Mouse (Mus musculus) liver, embryonic 13.5 days (tissue): ENCODE measurements at regions not wholly inside any gene's neighbourhood (a gene's known extent, or its start where the extent isn't known, plus 50 kb on each side); places are given as distances from the start of the nearest gene placed in this dataset.

ENCODE experiments used
- ATAC-seq: fragments of 200-750 bp; cut with Nextera tagmentation; 2 replicates; pipeline ENCODE4 v1.8.0; 2017; ENCODE audit warnings: low read depth, mild to moderate bottlenecking, moderate number of reproducible peaks, moderate library complexity
- DNase-seq: peaks from one replicate; pipeline ENCODE4 v3.0.0; 2022
- H3K27ac ChIP-seq: fragments of 300-500 bp; sonication (generic); 2 replicates; pipeline ENCODE4 v1.5.1; 2015; ENCODE audit warnings: moderate library complexity, mild to moderate bottlenecking, inconsistent platforms
- H3K27me3 ChIP-seq: fragments of 300-500 bp; sonication (generic); 2 replicates; pipeline ENCODE4 v1.6.1; 2015; ENCODE audit warnings: mild to moderate bottlenecking, inconsistent platforms
- H3K36me3 ChIP-seq: fragments of 300-500 bp; sonication (generic); 2 replicates; pipeline ENCODE4 v1.6.1; 2015; ENCODE audit warnings: mild to moderate bottlenecking, inconsistent platforms
- H3K4me1 ChIP-seq: fragments of 300-500 bp; sonication (generic); replicated peaks from 2 replicates; pipeline ENCODE4 v1.6.1; 2015; ENCODE audit warnings: inconsistent platforms
- H3K4me2 ChIP-seq: fragments of 300-500 bp; sonication (generic); 2 replicates; pipeline ENCODE4 v1.6.1; 2015; ENCODE audit warnings: inconsistent platforms, mild to moderate bottlenecking, moderate library complexity
- H3K4me3 ChIP-seq: fragments of 300-500 bp; sonication (generic); replicated peaks from 2 replicates; pipeline ENCODE4 v1.5.1; 2015; ENCODE audit warnings: mild to moderate bottlenecking, inconsistent platforms
- H3K9ac ChIP-seq: fragments of 300-500 bp; sonication (generic); 2 replicates; pipeline ENCODE4 v1.6.1; 2015; ENCODE audit warnings: mild to moderate bottlenecking, inconsistent platforms
- H3K9me3 ChIP-seq: fragments of 300-500 bp; sonication (generic); replicated peaks from 2 replicates; pipeline ENCODE4 v1.6.1; 2016; ENCODE audit warnings: inconsistent platforms
- WGBS: fragments of 180-500 bp; shearing (Covaris S2); methylation state at CpG from one replicate; pipeline ENCODE4 v1.1.7; 2015; ENCODE audit not compliant: insufficient replicate concordance; 5-methylcytosine and 5-hydroxymethylcytosine counted together

DNA sequence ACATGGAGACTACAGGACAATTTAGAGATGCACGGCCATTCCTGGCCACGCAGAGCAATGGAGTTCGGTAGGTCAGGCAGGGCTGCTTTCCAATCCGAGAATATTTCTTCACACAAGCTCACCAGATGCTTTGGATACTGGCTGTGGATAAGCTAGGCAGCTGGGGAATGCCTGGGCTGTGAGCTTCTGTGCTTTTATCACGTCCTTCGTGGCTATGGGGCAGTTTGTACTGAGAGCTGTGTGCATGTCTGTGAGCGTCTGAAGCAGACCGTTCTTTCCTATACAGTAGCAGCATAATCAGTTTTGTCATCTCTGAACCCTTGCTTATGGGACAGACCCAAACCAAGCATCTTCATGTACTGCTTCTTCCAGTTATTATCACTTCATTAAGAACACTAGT is 307.9 kb upstream of the Dach1 start:
- ATAC-seq, result no peak
- H3K4me3 ChIP-seq, result no peak overlapping the region
- H3K4me1 ChIP-seq, result no peaks in the 10 kb centered on the region
- H3K9me3 ChIP-seq, result no peaks in the 10 kb centered on the region
- H3K27me3 ChIP-seq, result no peaks in the 10 kb centered on the region
- no peak overlapping the region for H3K4me2 ChIP-seq
- H3K9ac ChIP-seq, result no peak overlapping the region
- no peak overlapping the region for H3K27ac ChIP-seq
- no peaks in the 10 kb centered on the region for H3K36me3 ChIP-seq
- 70% methylated on average over 8 of the region's 8 CpGs for WGBS
- DNase-seq, result no peak

GRCm38 (mm10) chr14:98471803-98472509 is 302.4 kb upstream of the Dach1 start:
- DNase-seq (no peak), ATAC-seq (no peak)
- Histone ChIP-seq H3K27ac (no peak overlapping the region), H3K4me1 (no peaks in the 10 kb centered on the region), H3K27me3 (no peaks in the 10 kb centered on the region), H3K4me3 (no peak overlapping the region), H3K9me3 (no peaks in the 10 kb centered on the region), H3K9ac (no peak overlapping the region), H3K4me2 (no peak overlapping the region), H3K36me3 (no peaks in the 10 kb centered on the region)
- WGBS, result 63% methylated on average over 5 of the region's 5 CpGs

- Histone ChIP-seq H3K27ac (no peak overlapping the region), H3K4me2 (no peak overlapping the region), H3K9me3 (no peaks in the 10 kb centered on the region), H3K9ac (no peak overlapping the region), H3K4me1 (no peaks in the 10 kb centered on the region), H3K4me3 (no peak overlapping the region), H3K36me3 (no peaks in the 10 kb centered on the region), H3K27me3 (no peaks in the 10 kb centered on the region)
- DNase-seq, result no peak
- WGBS, result 61% methylated on average over 1 of the region's 1 CpGs
- ATAC-seq, result no peak
These were observed 284.9 kb upstream of the Dach1 start for GRCm38 (mm10) chr14:98454461-98454860.

- Histone ChIP-seq H3K27me3 (no peaks in the 10 kb centered on the region), H3K9ac (no peak overlapping the region), H3K36me3 (no peaks in the 10 kb centered on the region), H3K4me3 (no peak overlapping the region), H3K9me3 (no peaks in the 10 kb centered on the region), H3K4me2 (no peak overlapping the region), H3K27ac (no peak overlapping the region), H3K4me1 (no peaks in the 10 kb centered on the region)
- ATAC-seq (no peak), DNase-seq (no peak)
- 58% methylated on average over 6 of the region's 6 CpGs for WGBS
These were observed 282.6 kb upstream of the Dach1 start for GRCm38 (mm10) chr14:98452191-98452590.

- Histone ChIP-seq H3K9ac (no peak overlapping the region), H3K4me1 (no peaks in the 10 kb centered on the region), H3K4me3 (no peak overlapping the region), H3K36me3 (no peaks in the 10 kb centered on the region), H3K27me3 (no peaks in the 10 kb centered on the region), H3K9me3 (no peaks in the 10 kb centered on the region), H3K27ac (no peak overlapping the region), H3K4me2 (no peak overlapping the region)
- ATAC-seq, result no peak
- 59% methylated on average over 5 of the region's 5 CpGs for WGBS
- no peak for DNase-seq
These were observed 280.0 kb upstream of the Dach1 start for GRCm38 (mm10) chr14:98449568-98449967.

GRCm38 (mm10) chr14:98442411-98442810 is 272.8 kb upstream of the Dach1 start:
- WGBS, result 51% methylated on average over 3 of the region's 3 CpGs
- ATAC-seq (no peak), DNase-seq (no peak)
- H3K9ac ChIP-seq, result no peak overlapping the region
- no peaks in the 10 kb centered on the region for H3K4me1 ChIP-seq
- no peak overlapping the region for H3K4me3 ChIP-seq
- H3K4me2 ChIP-seq, result no peak overlapping the region
- no peaks in the 10 kb centered on the region for H3K36me3 ChIP-seq
- H3K9me3 ChIP-seq, result no peaks in the 10 kb centered on the region
- no peak overlapping the region for H3K27ac ChIP-seq
- H3K27me3 ChIP-seq, result no peaks in the 10 kb centered on the region

- DNase-seq (no peak), ATAC-seq (no peak)
- Histone ChIP-seq H3K27me3 (no peaks in the 10 kb centered on the region), H3K9me3 (no peaks in the 10 kb centered on the region), H3K4me1 (no peaks in the 10 kb centered on the region), H3K9ac (no peak overlapping the region), H3K4me2 (no peak overlapping the region), H3K36me3 (no peaks in the 10 kb centered on the region), H3K27ac (no peak overlapping the region), H3K4me3 (no peak overlapping the region)
- 44% methylated on average over 2 of the region's 2 CpGs for WGBS
These were observed 272.4 kb upstream of the Dach1 start for GRCm38 (mm10) chr14:98441954-98442353.

- no peak overlapping the region for H3K27ac ChIP-seq
- no peak overlapping the region for H3K9ac ChIP-seq
- no peaks in the 10 kb centered on the region for H3K27me3 ChIP-seq
- H3K4me1 ChIP-seq, result no peaks in the 10 kb centered on the region
- no peaks in the 10 kb centered on the region for H3K9me3 ChIP-seq
- H3K36me3 ChIP-seq, result no peaks in the 10 kb centered on the region
- H3K4me2 ChIP-seq, result no peak overlapping the region
- ATAC-seq (no peak), DNase-seq (no peak)
- 36% methylated on average over 11 of the region's 11 CpGs for WGBS
- no peak overlapping the region for H3K4me3 ChIP-seq
These were observed 262.4 kb upstream of the Dach1 start for GRCm38 (mm10) chr14:98431959-98432358.

- 9% methylated on average over 1 of the region's 1 CpGs for WGBS
- Histone ChIP-seq H3K9ac (no peak overlapping the region), H3K27ac (no peak overlapping the region), H3K27me3 (no peaks in the 10 kb centered on the region), H3K36me3 (no peaks in the 10 kb centered on the region), H3K4me3 (no peak overlapping the region), H3K4me2 (no peak overlapping the region), H3K4me1 (no peaks in the 10 kb centered on the region), H3K9me3 (no peaks in the 10 kb centered on the region)
- no peak for ATAC-seq
- DNase-seq, result no peak
These were observed 248.2 kb upstream of the Dach1 start for GRCm38 (mm10) chr14:98417719-98418118.

GRCm38 (mm10) chr14:98414201-98414600 is 244.6 kb upstream of the Dach1 start:
- ATAC-seq, result no peak
- Histone ChIP-seq H3K4me1 (no peaks in the 10 kb centered on the region), H3K4me2 (no peak overlapping the region), H3K36me3 (no peaks in the 10 kb centered on the region), H3K9me3 (no peaks in the 10 kb centered on the region), H3K27me3 (no peaks in the 10 kb centered on the region), H3K27ac (no peak overlapping the region), H3K4me3 (no peak overlapping the region), H3K9ac (no peak overlapping the region)
- DNase-seq, result no peak
- WGBS, result 50% methylated on average over 7 of the region's 7 CpGs

- no peaks in the 10 kb centered on the region for H3K9me3 ChIP-seq
These were observed 236.5 kb upstream of the Dach1 start for GRCm38 (mm10) chr14:98405936-98406635.

DNA sequence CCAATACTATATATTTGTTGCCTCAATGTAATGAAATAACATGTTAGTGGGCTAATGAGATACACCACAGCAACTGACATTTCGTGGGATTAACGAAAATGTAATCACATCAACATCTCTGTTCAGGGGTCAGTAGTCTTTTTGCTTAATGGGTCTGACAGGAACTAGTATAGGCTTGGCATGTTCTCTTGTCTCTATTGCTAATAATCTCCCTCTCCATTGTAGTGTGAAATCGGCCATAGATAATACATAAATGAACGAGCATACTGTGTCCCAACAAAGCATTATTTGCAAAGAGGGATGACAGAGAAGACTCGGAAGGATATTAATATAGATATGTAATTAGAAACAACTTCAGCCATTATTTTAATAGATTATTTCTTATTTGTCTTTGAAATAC is 234.5 kb upstream of the Dach1 start:
- H3K27ac ChIP-seq, result no peak overlapping the region
- ATAC-seq (no peak), DNase-seq (no peak)
- H3K4me3 ChIP-seq, result no peak overlapping the region
- 68% methylated on average over 5 of the region's 5 CpGs for WGBS
- H3K4me1 ChIP-seq, result no peaks in the 10 kb centered on the region
- no peak overlapping the region for H3K4me2 ChIP-seq
- H3K36me3 ChIP-seq, result no peaks in the 10 kb centered on the region
- no peak overlapping the region for H3K9ac ChIP-seq
- no peaks in the 10 kb centered on the region for H3K9me3 ChIP-seq
- no peaks in the 10 kb centered on the region for H3K27me3 ChIP-seq

More at GRCm38 (mm10) chr14:98405936-98406635, 236.5 kb upstream of the Dach1 start:
- Histone ChIP-seq H3K27me3 (no peaks in the 10 kb centered on the region), H3K4me3 (no peak overlapping the region), H3K4me2 (no peak overlapping the region), H3K4me1 (no peaks in the 10 kb centered on the region), H3K27ac (no peak overlapping the region), H3K36me3 (no peaks in the 10 kb centered on the region), H3K9ac (no peak overlapping the region)
- ATAC-seq (no peak), DNase-seq (no peak)
- 53% methylated on average over 3 of the region's 3 CpGs for WGBS
